Mouse (Mus musculus) liver, adult 2 months (tissue): ENCODE results near the gene Ap2a2. TPM values are rescaled to one million over a fixed set of nuclear protein-coding genes. Genes with fewer than 3 reads are reported as not detected.

Source experiments
- DNase-seq: peaks from one replicate; pipeline ENCODE4 v3.0.0-alpha.2; 2011; ENCODE audit warnings: low read depth, low spot score; ENCODE audit errors: extremely low read depth
- H3K27ac ChIP-seq: fragments of 200-500 bp; replicated peaks from 2 replicates; pipeline ENCODE4 v1.5.1; 2012; ENCODE audit warnings: low read depth, mild to moderate bottlenecking, control low read depth, inconsistent platforms, low read length; ENCODE audit not compliant: insufficient read depth
- H3K27me3 ChIP-seq: fragments of 200-500 bp; 2 replicates; pipeline ENCODE4 v1.6.1; 2012; ENCODE audit warnings: mild to moderate bottlenecking, moderate library complexity, low read length, inconsistent platforms; ENCODE audit not compliant: control insufficient read depth, insufficient read depth
- H3K36me3 ChIP-seq: fragments of 200-500 bp; 2 replicates; pipeline ENCODE4 v1.6.1; 2012; ENCODE audit warnings: low read length, inconsistent platforms; ENCODE audit not compliant: control insufficient read depth, insufficient read depth
- H3K4me1 ChIP-seq: fragments of 200-500 bp; 2 replicates; pipeline ENCODE4 v1.6.1; 2011; ENCODE audit warnings: low read length; ENCODE audit not compliant: control insufficient read depth, insufficient read depth
- H3K4me3 ChIP-seq: fragments of 200-500 bp; 2 replicates; pipeline ENCODE4 v1.5.1; 2011; ENCODE audit warnings: low read depth, mild to moderate bottlenecking, control low read depth, low read length, moderate library complexity; ENCODE audit not compliant: insufficient read depth
- H3K79me2 ChIP-seq: fragments of 200-500 bp; 2 replicates; pipeline ENCODE4 v1.6.1; 2012; ENCODE audit warnings: inconsistent platforms, mild to moderate bottlenecking, low read length, moderate library complexity; ENCODE audit not compliant: control insufficient read depth, insufficient read depth
- H3K9ac ChIP-seq: fragments of 200-500 bp; 2 replicates; pipeline ENCODE4 v1.6.1; 2012; ENCODE audit warnings: low read depth, mild to moderate bottlenecking, control low read depth, inconsistent platforms, low read length
- CTCF ChIP-seq: fragments of 200-500 bp; IDR thresholded peaks from 2 replicates; pipeline ENCODE4 v1.5.1; 2011; ENCODE audit warnings: low read depth, low read length, control low read depth
- POLR2A ChIP-seq: fragments of 200-500 bp; IDR thresholded peaks from 2 replicates; pipeline ENCODE4 v1.6.1; 2011; ENCODE audit warnings: low read length, control low read depth; ENCODE audit not compliant: insufficient read depth; ENCODE audit errors: extremely low read depth
- WGBS: fragments of 180-500 bp; shearing (Covaris S2); methylation state at CpG from one replicate; pipeline ENCODE4 v1.1.7; 2018; 5-methylcytosine and 5-hydroxymethylcytosine counted together
- polyA plus RNA-seq: library from polyadenylated mRNA; depleted of rRNA; stranded (reverse); fragments of >200 nt; gene quantifications from 2 replicates; pipeline ENCODE4 v1.2.3, GENCODE M21; 2012
- total RNA-seq: library from RNA; depleted of rRNA; stranded (reverse); fragments of >200 nt; gene quantifications from 2 replicates; pipeline ENCODE4 v1.2.3, GENCODE M21; 2014

Gene Ap2a2
- total and polyA plus RNA-seq, 2 experiments, result 37.9 to 42.2 TPM

DNA sequence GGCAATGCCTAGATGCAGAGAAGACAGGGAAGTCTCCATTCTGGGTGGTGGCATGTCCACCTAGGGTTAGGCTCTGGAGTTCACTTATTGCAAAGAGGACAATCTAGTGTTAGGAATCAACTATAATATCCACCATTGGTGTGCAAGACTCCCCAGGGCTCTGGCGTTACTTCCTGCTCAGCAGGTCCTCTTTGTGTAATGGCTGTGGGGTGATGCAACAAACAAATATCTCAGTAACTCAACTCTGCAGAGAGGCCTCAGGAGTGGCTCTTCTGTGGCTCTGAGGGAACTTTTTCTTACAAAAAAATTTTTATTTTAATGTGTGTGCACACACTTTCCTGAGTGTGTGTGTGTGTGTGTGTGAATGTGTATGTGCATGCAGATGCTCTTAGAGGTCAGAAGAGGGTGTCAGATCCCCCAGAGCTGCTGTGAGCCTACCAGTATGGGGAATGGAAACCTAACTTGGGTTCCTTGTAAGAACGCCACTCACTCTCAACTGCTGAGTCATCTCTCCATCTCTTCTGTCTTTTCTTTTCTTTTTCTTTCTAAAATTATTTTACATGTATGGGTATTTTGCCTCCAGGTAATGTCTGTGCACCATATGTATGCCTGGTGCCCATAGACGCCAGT, 12.4 kb upstream of the Ap2a2 start:
- Histone ChIP-seq H3K9ac (no peak overlapping the region), H3K36me3 (no peaks in the 10 kb centered on the region), H3K4me1 (0 out of 2 replicates have a peak, but pooled peaks cover 2% of the 10 kb centered on the region), H3K79me2 (no peaks in the 10 kb centered on the region), H3K4me3 (no peak overlapping the region), H3K27me3 (no peaks in the 10 kb centered on the region), H3K27ac (peak overlapping the region; percentile 72; the same call in 1 of the 2 replicates)
- 82% methylated on average over 3 of the region's 3 CpGs for WGBS
- TF ChIP-seq POLR2A (no peak), CTCF (no peak)
- DNase-seq, result no peak

DNA sequence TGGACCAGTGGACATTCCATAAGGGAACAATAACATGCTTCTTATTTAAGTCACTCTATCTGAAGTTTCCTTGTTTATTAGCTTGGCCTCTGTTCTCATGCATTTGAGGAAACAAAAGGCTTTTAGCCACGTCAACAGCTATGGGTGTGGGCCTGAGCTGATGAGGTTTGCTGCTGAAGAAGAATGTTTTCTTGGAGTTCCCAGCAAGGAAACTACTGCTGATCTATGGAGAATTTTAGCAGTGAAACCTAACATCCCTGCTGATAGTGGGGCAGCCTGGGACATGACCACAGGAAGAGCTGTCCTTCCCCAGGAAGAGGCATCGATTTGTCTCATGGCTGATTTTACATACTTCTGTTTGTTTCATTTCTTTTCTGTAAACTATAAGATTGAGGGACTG, 11.5 kb upstream of the Ap2a2 start:
- Histone ChIP-seq H3K79me2 (no peaks in the 10 kb centered on the region), H3K27ac (peak overlapping the region; percentile 72), H3K4me3 (no peak overlapping the region), H3K36me3 (no peaks in the 10 kb centered on the region), H3K27me3 (no peaks in the 10 kb centered on the region), H3K4me1 (no peaks in the 10 kb centered on the region), H3K9ac (no peak overlapping the region)
- DNase-seq, result no peak
- TF ChIP-seq POLR2A, result no peak
- TF ChIP-seq CTCF, result no peak
- WGBS, result 70% methylated on average over 2 of the region's 2 CpGs

DNA sequence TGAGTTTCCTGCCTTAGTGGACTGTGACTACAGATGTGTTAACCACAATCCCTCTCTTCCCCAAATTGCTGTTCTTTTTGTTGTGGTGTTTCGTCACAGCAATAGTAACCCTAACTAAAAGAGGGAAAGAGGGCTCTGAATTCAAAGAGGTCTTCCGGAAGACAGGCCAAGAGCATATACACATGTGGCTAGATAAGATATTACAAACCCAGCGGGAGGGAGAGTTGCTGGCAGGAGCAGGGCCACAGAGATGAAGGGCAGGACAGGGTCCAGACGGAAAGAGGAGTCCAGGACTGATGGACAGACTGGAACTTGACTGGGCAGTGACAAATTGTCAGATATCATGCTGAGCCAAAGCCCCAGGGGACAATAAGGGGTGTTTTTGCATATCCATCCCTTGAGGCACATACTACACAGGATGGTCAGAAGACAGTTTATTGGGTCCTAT, 3.6 kb upstream of the Ap2a2 start:
- DNase-seq, result no peak
- no peak overlapping the region for H3K9ac ChIP-seq
- 82% methylated on average over 4 of the region's 4 CpGs for WGBS
- H3K79me2 ChIP-seq, result peaks cover 7% of the 10 kb centered on the region; the same call in 1 of the 2 replicates
- H3K27me3 ChIP-seq, result no peaks in the 10 kb centered on the region
- H3K4me1 ChIP-seq, result peaks cover 4% of the 10 kb centered on the region
- no peak for TF ChIP-seq CTCF
- no peak for TF ChIP-seq POLR2A
- H3K4me3 ChIP-seq, result no peak overlapping the region
- no peak overlapping the region for H3K27ac ChIP-seq
- no peaks in the 10 kb centered on the region for H3K36me3 ChIP-seq

DNA sequence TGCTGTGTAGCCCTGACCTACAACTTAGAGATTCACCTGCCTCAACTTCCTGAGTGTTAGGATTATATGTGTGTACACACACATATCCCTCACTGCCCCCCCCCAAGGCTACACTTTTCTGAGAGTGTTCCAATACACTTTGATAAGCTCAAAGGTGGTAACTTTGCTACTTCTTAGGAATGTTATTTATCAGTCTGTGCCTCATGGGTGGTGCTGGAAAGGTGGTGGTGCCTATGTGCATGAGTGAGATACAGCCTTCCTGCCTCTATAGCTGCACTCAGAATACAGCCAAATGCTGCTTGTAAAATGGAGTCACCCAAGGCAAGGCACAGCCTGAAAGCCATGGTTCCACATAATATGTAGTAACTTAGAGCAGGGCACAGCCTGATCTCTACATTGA, 3.0 kb upstream of the Ap2a2 start:
- Histone ChIP-seq H3K27ac (no peak overlapping the region), H3K4me3 (no peak overlapping the region), H3K27me3 (no peaks in the 10 kb centered on the region), H3K36me3 (no peaks in the 10 kb centered on the region), H3K4me1 (peaks cover 7% of the 10 kb centered on the region), H3K9ac (no peak overlapping the region), H3K79me2 (peaks cover 9% of the 10 kb centered on the region; the same call in 1 of the 2 replicates)
- TF ChIP-seq POLR2A (no peak), CTCF (no peak)
- DNase-seq, result no peak

DNA sequence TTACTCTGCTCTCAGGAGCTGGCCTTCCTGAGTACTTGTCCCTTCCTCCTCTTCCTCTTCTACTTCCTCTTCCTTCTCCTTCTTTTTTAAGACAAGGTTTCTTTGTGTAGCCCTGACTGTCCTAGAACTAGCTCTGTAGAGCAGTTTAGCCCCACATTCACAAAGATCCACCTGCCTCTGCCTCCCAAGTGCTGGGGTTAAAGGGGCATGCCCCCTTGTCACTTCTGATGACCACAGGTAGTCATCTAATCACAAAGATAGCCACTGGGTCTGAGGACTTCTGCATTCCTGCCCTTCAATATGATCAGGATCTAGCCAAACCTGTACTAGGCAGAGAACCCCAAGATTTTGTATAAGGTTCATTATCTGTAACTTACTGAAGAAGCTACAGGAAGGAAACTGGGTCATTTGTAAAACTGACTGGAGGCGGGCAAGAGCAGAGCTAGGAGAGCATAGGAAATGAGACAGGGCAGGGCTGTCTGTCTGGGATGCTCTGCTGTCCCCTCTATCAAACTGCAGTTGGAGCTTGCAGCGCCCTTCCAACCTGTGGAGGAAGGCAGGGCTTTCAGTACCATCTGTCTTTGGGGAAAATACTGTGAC, 2.1 kb upstream of the Ap2a2 start:
- Histone ChIP-seq H3K27ac (no peak overlapping the region), H3K36me3 (no peaks in the 10 kb centered on the region), H3K4me1 (peaks cover 16% of the 10 kb centered on the region), H3K27me3 (no peaks in the 10 kb centered on the region), H3K9ac (no peak overlapping the region), H3K79me2 (peaks cover 17% of the 10 kb centered on the region; the same call in 1 of the 2 replicates), H3K4me3 (no peak overlapping the region)
- TF ChIP-seq CTCF (no peak), POLR2A (no peak)
- 85% methylated on average over 2 of the region's 2 CpGs for WGBS
- DNase-seq, result no peak

DNA sequence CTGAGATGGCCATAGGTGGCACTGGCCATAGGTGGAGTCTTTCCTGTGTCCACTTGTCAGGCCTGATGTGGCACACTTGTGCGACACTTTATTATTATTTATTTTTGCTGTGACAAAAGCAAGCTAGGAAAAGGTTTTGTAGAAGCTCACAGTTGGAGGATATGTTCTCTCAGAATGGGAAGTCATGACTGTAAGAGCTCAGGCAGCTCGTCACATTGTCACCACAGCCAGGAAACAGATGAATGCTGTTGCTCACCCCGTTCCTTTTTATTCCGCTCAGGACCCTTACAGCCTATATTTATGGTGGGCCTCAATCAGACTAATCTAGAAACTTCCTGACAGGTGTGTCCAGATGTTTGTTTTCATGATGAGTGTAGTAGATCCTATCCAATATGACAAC, 1.5 kb upstream of the Ap2a2 start:
- WGBS, result 81% methylated on average over 4 of the region's 4 CpGs

More for the DNA sequence above, 1.5 kb upstream of the Ap2a2 start:
- no peak for TF ChIP-seq POLR2A
- no peak for TF ChIP-seq CTCF
- no peak overlapping the region for H3K4me3 ChIP-seq
- H3K27me3 ChIP-seq, result no peaks in the 10 kb centered on the region
- no peak overlapping the region for H3K9ac ChIP-seq
- no peak for DNase-seq
- peaks cover 19% of the 10 kb centered on the region for H3K4me1 ChIP-seq
- H3K27ac ChIP-seq, result no peak overlapping the region; the same call in 1 of the 2 replicates
- peaks cover 19% of the 10 kb centered on the region; the same call in 1 of the 2 replicates for H3K79me2 ChIP-seq
- no peaks in the 10 kb centered on the region for H3K36me3 ChIP-seq
